Mouse (Mus musculus): ENCODE data around the gene 4930556J24Rik. TPM values are rescaled to one million over a fixed set of nuclear protein-coding genes. Genes with fewer than 3 reads are reported as not detected.

Gene 4930556J24Rik
- total and polyA plus RNA-seq, 2 experiments from 2014 or later, result not detected

DNA sequence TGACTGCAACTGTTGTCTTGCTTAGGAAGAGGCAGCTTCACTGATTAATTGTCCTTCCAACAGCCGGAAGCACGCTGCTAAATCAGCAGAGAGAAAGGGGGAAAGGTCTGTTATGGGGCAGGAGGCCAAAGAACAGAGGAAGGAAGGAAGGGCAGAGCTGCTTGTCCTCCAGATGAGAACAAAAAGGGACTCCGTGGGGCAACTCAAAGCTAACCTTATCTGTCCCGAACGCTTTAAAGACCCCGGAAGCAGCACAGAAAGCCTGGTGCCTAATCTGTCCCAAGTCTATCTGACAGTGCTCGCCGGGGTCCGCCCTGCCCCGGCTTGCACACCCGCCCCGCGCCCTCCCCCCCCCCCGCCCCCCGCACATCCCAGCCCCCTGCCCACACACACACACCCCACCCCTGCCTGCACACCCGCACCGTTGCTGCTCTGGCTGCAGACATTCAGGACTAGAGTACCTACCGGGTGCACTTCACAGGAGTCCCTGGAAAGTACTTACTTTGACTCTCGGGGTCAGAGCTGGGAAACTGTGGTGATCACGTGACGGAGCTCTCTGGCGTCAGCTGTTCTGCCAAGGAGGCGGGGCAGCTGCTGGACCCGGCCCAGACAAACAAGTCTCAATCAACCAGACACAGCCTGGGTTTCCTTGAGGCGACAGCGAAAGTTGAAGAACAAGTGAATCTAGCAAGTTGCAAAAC, 44.9 kb downstream of the 4930556J24Rik start, which contains the start of gene Tcn2:
Gene Tcn2, minus strand, starts transcription at position 649 of the 701 bp plus-strand sequence.
- under 1% methylated on average over 19 of the region's 26 CpGs for WGBS
- no peaks in the 10 kb centered on the region for H3K27me3 ChIP-seq (ENCODE audit: control insufficient read depth, insufficient read depth, low read length)
- peak within 1 kb of the TSS; percentile 82 for H3K4me2 ChIP-seq (ENCODE audit: low read depth, low read length)
- H3K27ac ChIP-seq (ENCODE audit: low read depth), result peak within 1 kb of the TSS; percentile 37; the same call in 1 of the 2 replicates
- peak; percentile 92 for DNase-seq (ENCODE audit: low spot score)
- H3K4me1 ChIP-seq (ENCODE audit: control insufficient read depth, insufficient read depth), result peaks cover 6% of the 10 kb centered on the region; the same call in 1 of the 2 replicates
- H3K9ac ChIP-seq (replicated peaks; ENCODE audit: low read depth, low read length), result peak within 1 kb of the TSS; percentile 65
- H3K4me3 ChIP-seq (ENCODE audit: low read depth, low read length), result peak within 1 kb of the TSS; percentile 59
- ATAC-seq (ENCODE audit: insufficient read depth, low read depth), result peak; percentile 88
- H3K9me3 ChIP-seq (replicated peaks; ENCODE audit: control insufficient read depth, low read length), result no peaks in the 10 kb centered on the region
- peaks cover 12% of the 10 kb centered on the region for H3K36me3 ChIP-seq (replicated peaks; ENCODE audit: control insufficient read depth, insufficient read depth, low read length)
- no peak for TF ChIP-seq CTCF (IDR thresholded peaks at IDR 0.05; ENCODE audit: low read depth)
- TF ChIP-seq EP300 (IDR thresholded peaks at IDR 0.05; ENCODE audit: low read depth), result no peak

DNA sequence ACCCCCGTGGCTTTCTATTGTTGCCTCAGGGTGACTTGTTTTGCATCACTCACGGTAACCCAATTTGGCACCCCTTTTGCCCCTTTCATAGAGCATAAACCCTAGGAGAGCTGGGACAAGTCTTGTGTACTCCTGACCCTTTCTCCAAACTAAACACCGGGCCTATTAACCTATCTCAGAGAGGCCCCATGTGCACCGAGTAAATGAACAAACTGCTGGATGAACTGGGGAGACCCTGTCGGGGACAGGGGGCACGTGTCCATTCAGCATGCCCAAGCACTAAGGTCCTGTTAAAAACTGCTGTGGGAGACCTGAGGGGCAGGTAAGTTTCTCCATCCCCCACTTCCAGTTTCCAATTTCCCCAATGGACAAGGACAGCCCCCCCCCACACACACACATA, 45.6 kb downstream of the 4930556J24Rik start:
- WGBS, result 42% methylated on average over 6 of the region's 6 CpGs

DNA sequence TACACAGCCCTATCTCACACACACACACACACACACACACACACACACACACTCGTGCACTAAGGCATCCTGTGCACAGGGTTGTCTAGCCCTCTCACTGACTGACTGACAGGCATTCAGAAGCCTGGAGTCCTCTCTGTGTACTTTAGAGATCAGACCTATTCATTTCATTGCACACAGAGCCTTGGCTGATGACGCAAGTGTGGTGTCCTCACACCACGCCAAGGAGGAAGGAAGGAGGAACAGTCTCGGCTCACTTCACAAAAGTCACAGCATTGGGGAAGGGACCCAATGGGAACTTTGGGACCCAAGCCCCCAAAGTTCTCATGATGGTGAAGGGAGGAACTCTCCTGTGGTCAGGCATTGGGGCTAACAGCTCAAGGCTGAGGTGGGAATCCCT, 46.6 kb downstream of the 4930556J24Rik start:
- no peak overlapping the region for H3K4me2 ChIP-seq (ENCODE audit: low read depth, low read length)
- ATAC-seq (ENCODE audit: insufficient read depth, low read depth), result no peak
- no peak for DNase-seq (ENCODE audit: low spot score)
- H3K27ac ChIP-seq (ENCODE audit: low read depth), result no peak overlapping the region
- H3K4me1 ChIP-seq (ENCODE audit: control insufficient read depth, insufficient read depth), result peaks cover 6% of the 10 kb centered on the region; the same call in 1 of the 2 replicates
- TF ChIP-seq CTCF (IDR thresholded peaks at IDR 0.05; ENCODE audit: low read depth) (no peak), EP300 (IDR thresholded peaks at IDR 0.05; ENCODE audit: low read depth) (no peak)
- 66% methylated on average over 4 of the region's 4 CpGs for WGBS
- no peaks in the 10 kb centered on the region for H3K9me3 ChIP-seq (replicated peaks; ENCODE audit: control insufficient read depth, low read length)
- H3K27me3 ChIP-seq (ENCODE audit: control insufficient read depth, insufficient read depth, low read length), result no peaks in the 10 kb centered on the region
- peaks cover 29% of the 10 kb centered on the region for H3K36me3 ChIP-seq (replicated peaks; ENCODE audit: control insufficient read depth, insufficient read depth, low read length)
- H3K9ac ChIP-seq (replicated peaks; ENCODE audit: low read depth, low read length), result no peak overlapping the region
- H3K4me3 ChIP-seq (ENCODE audit: low read depth, low read length), result no peak overlapping the region

More for the DNA sequence above, 45.6 kb downstream of the 4930556J24Rik start:
- peaks cover 6% of the 10 kb centered on the region; the same call in 1 of the 2 replicates for H3K4me1 ChIP-seq (ENCODE audit: control insufficient read depth, insufficient read depth)
- peak overlapping the region; percentile 65; the same call in 1 of the 2 replicates for H3K9ac ChIP-seq (replicated peaks; ENCODE audit: low read depth, low read length)
- DNase-seq (ENCODE audit: low spot score) (no peak), ATAC-seq (ENCODE audit: insufficient read depth, low read depth) (no peak)
- no peak for TF ChIP-seq EP300 (IDR thresholded peaks at IDR 0.05; ENCODE audit: low read depth)
- no peak for TF ChIP-seq CTCF (IDR thresholded peaks at IDR 0.05; ENCODE audit: low read depth)
- peak overlapping the region; percentile 59 for H3K4me3 ChIP-seq (ENCODE audit: low read depth, low read length)
- no peaks in the 10 kb centered on the region for H3K9me3 ChIP-seq (replicated peaks; ENCODE audit: control insufficient read depth, low read length)
- H3K36me3 ChIP-seq (replicated peaks; ENCODE audit: control insufficient read depth, insufficient read depth, low read length), result peaks cover 20% of the 10 kb centered on the region
- no peak overlapping the region for H3K27ac ChIP-seq (ENCODE audit: low read depth)
- H3K4me2 ChIP-seq (ENCODE audit: low read depth, low read length), result peak overlapping the region; percentile 82
- no peaks in the 10 kb centered on the region for H3K27me3 ChIP-seq (ENCODE audit: control insufficient read depth, insufficient read depth, low read length)

DNA sequence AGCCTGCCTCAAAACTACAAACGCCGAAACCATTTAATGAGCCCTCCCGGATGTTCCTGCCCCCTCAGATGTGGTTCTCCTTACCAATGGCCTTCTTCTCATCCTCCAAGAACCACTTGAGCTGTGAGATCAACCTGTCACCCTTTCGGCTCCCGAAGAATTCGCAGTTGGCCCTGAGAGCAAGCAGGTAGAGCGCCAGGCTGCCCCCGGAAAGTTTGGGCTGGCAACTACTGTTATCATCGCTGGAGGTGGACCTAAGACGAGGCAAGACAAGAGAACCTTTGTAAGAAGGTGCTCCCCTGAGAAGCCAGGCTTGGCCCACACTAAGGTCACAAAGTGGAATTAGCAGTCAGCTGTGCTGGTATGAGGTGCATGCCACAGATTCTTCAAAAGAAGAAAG, 50.7 kb downstream of the 4930556J24Rik start:
- DNase-seq (ENCODE audit: low spot score) (no peak), ATAC-seq (ENCODE audit: insufficient read depth, low read depth) (no peak)
- WGBS, result 92% methylated on average over 10 of the region's 10 CpGs

DNA sequence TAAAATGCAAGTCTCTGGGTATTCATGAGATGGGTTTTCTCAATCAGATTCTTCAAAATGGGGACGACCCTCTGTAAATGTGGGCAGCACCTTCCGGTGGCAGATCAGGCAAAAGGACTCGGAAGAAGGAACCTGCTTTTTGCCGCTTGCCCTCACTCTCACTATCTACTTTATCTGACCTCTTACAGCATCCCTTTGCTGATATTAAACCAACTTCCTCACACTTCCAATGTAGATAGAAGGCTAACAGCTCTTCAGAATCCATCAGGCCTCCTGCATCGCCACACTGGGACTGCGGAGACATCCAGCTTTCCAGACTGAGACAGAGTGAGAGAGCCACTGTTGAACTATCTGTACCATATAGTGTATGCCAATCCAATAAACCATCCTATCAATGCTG, 53.8 kb downstream of the 4930556J24Rik start:
- Histone ChIP-seq H3K4me3 (ENCODE audit: low read depth, low read length) (no peak overlapping the region), H3K9ac (replicated peaks; ENCODE audit: low read depth, low read length) (no peak overlapping the region), H3K4me2 (ENCODE audit: low read depth, low read length) (no peak overlapping the region), H3K27ac (ENCODE audit: low read depth) (no peak overlapping the region), H3K4me1 (ENCODE audit: control insufficient read depth, insufficient read depth) (no peaks in the 10 kb centered on the region), H3K9me3 (replicated peaks; ENCODE audit: control insufficient read depth, low read length) (no peaks in the 10 kb centered on the region), H3K27me3 (ENCODE audit: control insufficient read depth, insufficient read depth, low read length) (no peaks in the 10 kb centered on the region), H3K36me3 (replicated peaks; ENCODE audit: control insufficient read depth, insufficient read depth, low read length) (peaks cover 63% of the 10 kb centered on the region)
- WGBS, result 90% methylated on average over 6 of the region's 6 CpGs
- no peak for TF ChIP-seq EP300 (IDR thresholded peaks at IDR 0.05; ENCODE audit: low read depth)
- TF ChIP-seq CTCF (IDR thresholded peaks at IDR 0.05; ENCODE audit: low read depth), result no peak
- DNase-seq (ENCODE audit: low spot score), result no peak
- no peak for ATAC-seq (ENCODE audit: insufficient read depth, low read depth)

More for the DNA sequence above, 50.7 kb downstream of the 4930556J24Rik start:
- no peak overlapping the region for H3K9ac ChIP-seq (replicated peaks; ENCODE audit: low read depth, low read length)
- H3K4me2 ChIP-seq (ENCODE audit: low read depth, low read length), result no peak overlapping the region
- H3K4me3 ChIP-seq (ENCODE audit: low read depth, low read length), result no peak overlapping the region
- H3K27ac ChIP-seq (ENCODE audit: low read depth), result no peak overlapping the region
- H3K9me3 ChIP-seq (replicated peaks; ENCODE audit: control insufficient read depth, low read length), result no peaks in the 10 kb centered on the region
- no peaks in the 10 kb centered on the region for H3K27me3 ChIP-seq (ENCODE audit: control insufficient read depth, insufficient read depth, low read length)
- H3K36me3 ChIP-seq (replicated peaks; ENCODE audit: control insufficient read depth, insufficient read depth, low read length), result peaks cover 61% of the 10 kb centered on the region
- TF ChIP-seq CTCF (IDR thresholded peaks at IDR 0.05; ENCODE audit: low read depth) (no peak), EP300 (IDR thresholded peaks at IDR 0.05; ENCODE audit: low read depth) (no peak)
- peaks cover under 1% of the 10 kb centered on the region; the same call in 1 of the 2 replicates for H3K4me1 ChIP-seq (ENCODE audit: control insufficient read depth, insufficient read depth)

Measured in heart, postnatal 0 days (tissue).